Mouse (Mus musculus) midbrain, postnatal 0 days (tissue): Measurements from ENCODE around the gene Canx. TPM values are rescaled to one million over a fixed set of nuclear protein-coding genes. Genes with fewer than 3 reads are reported as not detected.

Experiments
- ATAC-seq: fragments of 200-750 bp; cut with Nextera tagmentation; 2 replicates; pipeline ENCODE4 v1.8.0; 2017; ENCODE audit warnings: moderate number of reproducible peaks, mild to moderate bottlenecking, moderate TSS enrichment, moderate library complexity; ENCODE audit not compliant: low FRiP score
- DNase-seq: peaks from one replicate; pipeline ENCODE4 v3.0.0-alpha.2; 2015; ENCODE audit warnings: low spot score
- H3K27ac ChIP-seq: fragments of 300-500 bp; sonication (generic); 2 replicates; pipeline ENCODE4 v1.5.1; 2014; ENCODE audit warnings: low read depth, mild to moderate bottlenecking, low read length, mixed read lengths
- H3K27me3 ChIP-seq: fragments of 300-500 bp; sonication (generic); 2 replicates; pipeline ENCODE4 v1.6.1; 2014; ENCODE audit warnings: low read length, control low read depth, mixed read lengths; ENCODE audit not compliant: insufficient read depth
- H3K36me3 ChIP-seq: fragments of 300-500 bp; sonication (generic); 2 replicates; pipeline ENCODE4 v1.6.1; 2014; ENCODE audit warnings: low read length, control low read depth, mixed read lengths; ENCODE audit not compliant: insufficient read depth
- H3K4me1 ChIP-seq: fragments of 300-500 bp; sonication (generic); 2 replicates; pipeline ENCODE4 v1.6.1; 2014; ENCODE audit warnings: mild to moderate bottlenecking, control low read depth, antibody characterized with exemption, low read length, mixed read lengths; ENCODE audit not compliant: insufficient read depth
- H3K4me2 ChIP-seq: fragments of 300-500 bp; sonication (generic); 2 replicates; pipeline ENCODE4 v1.6.1; 2014; ENCODE audit warnings: low read depth, mild to moderate bottlenecking, low read length, mixed read lengths; ENCODE audit not compliant: poor library complexity, severe bottlenecking
- H3K4me3 ChIP-seq: fragments of 300-500 bp; sonication (generic); 2 replicates; pipeline ENCODE4 v1.5.1; 2014; ENCODE audit warnings: low read depth, mild to moderate bottlenecking, low read length, moderate library complexity
- H3K9ac ChIP-seq: fragments of 300-500 bp; sonication (generic); replicated peaks from 2 replicates; pipeline ENCODE4 v1.6.1; 2014; ENCODE audit warnings: mild to moderate bottlenecking, low read length, moderate library complexity, mixed read lengths; ENCODE audit not compliant: poor library complexity, severe bottlenecking
- H3K9me3 ChIP-seq: fragments of 300-500 bp; sonication (generic); 2 replicates; pipeline ENCODE4 v1.6.1; 2016; ENCODE audit warnings: low read length, control low read depth
- CTCF ChIP-seq: IDR thresholded peaks from 2 replicates; pipeline ENCODE4 v1.5.1; 2016; ENCODE audit warnings: antibody characterized with exemption, mild to moderate bottlenecking
- WGBS: fragments of 180-500 bp; shearing (Covaris S2); extraction: QIAGEN DNeasy Blood & Tissue Kit; methylation state at CpG from one replicate; pipeline ENCODE4 v1.1.7; 2014; 5-methylcytosine and 5-hydroxymethylcytosine counted together
- polyA plus RNA-seq: library from polyadenylated mRNA; unstranded; fragments of >200 nt; fragmentation: Nextera tagmentation; extraction: Ambion mirVana; gene quantifications from 2 replicates; pipeline ENCODE4 v1.2.1, GENCODE M21; 2015
- total RNA-seq: library from RNA; depleted of rRNA; stranded (reverse); fragments of >200 nt; gene quantifications from 2 replicates; pipeline ENCODE4 v1.2.3, GENCODE M21; 2014

Gene Canx
- total and polyA plus RNA-seq, 2 experiments from 2014 or later: 227 to 244 TPM

- H3K27me3 ChIP-seq: no peaks in the 10 kb centered on the region
- no peak overlapping the region for H3K9ac ChIP-seq
- 99% methylated on average over 3 of the region's 3 CpGs for WGBS
- no peak for ATAC-seq
- no peak for TF ChIP-seq CTCF
- H3K4me1 ChIP-seq: no peaks in the 10 kb centered on the region
- no peak overlapping the region for H3K4me3 ChIP-seq
- peaks cover 31% of the 10 kb centered on the region for H3K36me3 ChIP-seq
- DNase-seq: no peak
- no peaks in the 10 kb centered on the region for H3K9me3 ChIP-seq
- no peak overlapping the region for H3K4me2 ChIP-seq
- H3K27ac ChIP-seq: no peak overlapping the region
Measured at GRCm38 (mm10) chr11:50266997-50267396, 58.5 kb downstream of the Canx start.

GRCm38 (mm10) chr11:50265931-50266330 is 59.5 kb downstream of the Canx start:
- WGBS: 89% methylated on average over 8 of the region's 8 CpGs
- ATAC-seq: no peak
- Histone ChIP-seq H3K27me3 (no peaks in the 10 kb centered on the region), H3K9me3 (no peaks in the 10 kb centered on the region), H3K4me3 (no peak overlapping the region), H3K4me2 (no peak overlapping the region), H3K36me3 (peaks cover 40% of the 10 kb centered on the region), H3K9ac (no peak overlapping the region), H3K4me1 (no peaks in the 10 kb centered on the region), H3K27ac (no peak overlapping the region)
- no peak for DNase-seq
- no peak for TF ChIP-seq CTCF

GRCm38 (mm10) chr11:50263198-50263597 is 62.3 kb downstream of the Canx start:
- no peak for ATAC-seq
- Histone ChIP-seq H3K36me3 (peaks cover 62% of the 10 kb centered on the region), H3K9ac (no peak overlapping the region), H3K4me3 (no peak overlapping the region), H3K4me1 (no peaks in the 10 kb centered on the region), H3K27ac (no peak overlapping the region), H3K4me2 (no peak overlapping the region), H3K9me3 (no peaks in the 10 kb centered on the region), H3K27me3 (no peaks in the 10 kb centered on the region)
- DNase-seq: no peak
- TF ChIP-seq CTCF: no peak
- WGBS: 96% methylated on average over 3 of the region's 3 CpGs

- ATAC-seq: no peak
- Histone ChIP-seq H3K27ac (no peak overlapping the region), H3K9ac (no peak overlapping the region), H3K9me3 (no peaks in the 10 kb centered on the region), H3K4me2 (no peak overlapping the region), H3K4me1 (no peaks in the 10 kb centered on the region), H3K27me3 (no peaks in the 10 kb centered on the region), H3K4me3 (no peak overlapping the region), H3K36me3 (peaks cover 72% of the 10 kb centered on the region)
- 87% methylated on average over 4 of the region's 4 CpGs for WGBS
- TF ChIP-seq CTCF: peak; percentile 40
- no peak for DNase-seq
Measured at GRCm38 (mm10) chr11:50262020-50262419, 63.5 kb downstream of the Canx start.

- H3K36me3 ChIP-seq: peaks cover 56% of the 10 kb centered on the region
- H3K27me3 ChIP-seq: no peaks in the 10 kb centered on the region
- H3K4me2 ChIP-seq: no peak overlapping the region
- no peak overlapping the region for H3K4me3 ChIP-seq
- no peak overlapping the region for H3K27ac ChIP-seq
- H3K4me1 ChIP-seq: no peaks in the 10 kb centered on the region
- no peak for TF ChIP-seq CTCF
- 77% methylated on average over 7 of the region's 7 CpGs for WGBS
- ATAC-seq: no peak
- no peaks in the 10 kb centered on the region for H3K9me3 ChIP-seq
- DNase-seq: no peak
- H3K9ac ChIP-seq: no peak overlapping the region
Measured at GRCm38 (mm10) chr11:50258310-50258709, 67.2 kb downstream of the Canx start.

GRCm38 (mm10) chr11:50256615-50257014 is 68.9 kb downstream of the Canx start:
- Histone ChIP-seq H3K36me3 (peaks cover 45% of the 10 kb centered on the region), H3K9ac (no peak overlapping the region), H3K4me2 (no peak overlapping the region), H3K4me1 (no peaks in the 10 kb centered on the region), H3K4me3 (no peak overlapping the region), H3K27ac (no peak overlapping the region), H3K9me3 (no peaks in the 10 kb centered on the region), H3K27me3 (no peaks in the 10 kb centered on the region)
- DNase-seq: no peak
- 87% methylated on average over 7 of the region's 7 CpGs for WGBS
- TF ChIP-seq CTCF: no peak
- no peak for ATAC-seq
